ENCODE assay signal across 8 mouse cellular contexts in the genomic region with DNA sequence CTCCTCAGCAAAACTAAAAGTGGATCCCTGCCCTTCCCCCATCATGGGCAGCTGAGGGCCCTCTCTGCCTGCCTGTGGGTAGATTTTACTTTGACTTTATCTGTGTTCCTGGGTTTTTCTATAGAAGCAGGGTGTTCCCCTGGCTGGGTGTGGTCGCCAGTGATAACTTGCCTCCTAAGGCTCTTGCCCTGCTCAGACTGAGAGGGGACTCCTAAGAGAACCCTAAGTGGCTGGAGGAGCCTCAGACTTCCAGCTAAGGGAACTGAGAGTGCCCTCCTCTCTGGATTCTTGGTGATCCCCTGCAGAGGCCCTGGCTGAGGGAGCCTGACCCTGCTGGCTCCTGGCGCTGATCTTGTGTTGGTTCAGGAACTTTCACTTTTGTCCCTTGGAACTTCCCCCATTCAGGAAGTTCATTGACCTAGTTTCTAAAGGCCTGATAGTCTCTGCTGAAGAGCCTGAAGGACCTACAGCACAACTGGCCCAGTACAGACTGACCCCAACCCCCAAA. TPM values are rescaled to one million over a fixed set of nuclear protein-coding genes. Genes with fewer than 3 reads are reported as not detected.
DNase-seq lines count a peak whose midpoint lies in the region; TF ChIP-seq lines count a peak whose summit lies in the region.

No protein-coding gene starts in this region.

- no peak for TF ChIP-seq CTCF in left cerebral cortex, adult 2 months (IDR thresholded peaks at IDR 0.05)

- intact Hi-C loops in left cerebral cortex, adult 2 months (cut with DNase I), result no loop called here
- intact Hi-C loops in gastrocnemius, postnatal 36 days (cut with DNase I), result no loop called here

- H3K27me3 ChIP-seq in myocyte (ENCODE audit: control insufficient read depth, insufficient read depth, insufficient read length), result no peaks in the 10 kb centered on the region

- no peak overlapping the region for H3ac ChIP-seq in myocyte (ENCODE audit: control insufficient read depth, insufficient read length)

- peaks cover 84% of the 10 kb centered on the region for H3K79me2 ChIP-seq in myocyte (ENCODE audit: control insufficient read depth, insufficient read depth)

- TF ChIP-seq POLR2A in myocyte (IDR thresholded peaks at IDR 0.05; ENCODE audit: insufficient read length, low read depth), result no peak

- peak overlapping the region; percentile 60 for H3K4me2 ChIP-seq in myocyte (ENCODE audit: low read depth)

- H3K4me3 ChIP-seq in myocyte, result no peak overlapping the region
- H3K4me3 ChIP-seq in left cerebral cortex, adult 2 months, result no peak overlapping the region

- peaks cover 6% of the 10 kb centered on the region for H3K36me3 ChIP-seq in myocyte (ENCODE audit: control insufficient read depth, insufficient read depth)

- DNase-seq in adrenal gland, postnatal 14 days, result peak; percentile 58
- DNase-seq in adrenal gland, postnatal 25 days, result no peak
- DNase-seq in c-Kit-positive CD71-positive TER-119-positive erythroid progenitor cells, embryonic 14.5 days (ENCODE audit: low spot score), result peak; percentile 80
- DNase-seq in kidney, postnatal 25 days, result peak; percentile 54 to 73
- DNase-seq in left cerebral cortex, adult 9 months (ENCODE audit: low spot score in 2 of 2), result no peak
- no peak for DNase-seq in left cerebral cortex, adult 2 months (ENCODE audit: extremely low spot score in 1 of 2, low spot score in 2 of 2)
- DNase-seq in gastrocnemius, postnatal 36 days, result no peak

- H3K27ac ChIP-seq in left cerebral cortex, adult 2 months, result no peak overlapping the region

TF ChIP-seq in myocyte, 11 proteins besides CTCF, POLR2A, EP300 and RAD21:
- TF ChIP-seq MAX (IDR thresholded peaks at IDR 0.05; ENCODE audit: low read depth), result no peak
- TF ChIP-seq CEBPB (IDR thresholded peaks at IDR 0.05; ENCODE audit: insufficient read depth, poor library complexity, severe bottlenecking), result no peak
- TF ChIP-seq MYOD1 (IDR thresholded peaks at IDR 0.05; ENCODE audit: control insufficient read depth in 1 of 3, insufficient read length in 2 of 3, low read depth in 2 of 3), result no peak
- no peak for TF ChIP-seq REST (IDR thresholded peaks at IDR 0.05; ENCODE audit: insufficient read depth, insufficient read length)
- no peak for TF ChIP-seq MYOG (IDR thresholded peaks at IDR 0.05; ENCODE audit: control insufficient read depth in 1 of 3, insufficient read depth in 1 of 3, insufficient read length in 2 of 3, low read depth in 2 of 3)
- no peak for TF ChIP-seq SRF (IDR thresholded peaks at IDR 0.05; ENCODE audit: control insufficient read depth, insufficient read length, low read depth)
- no peak for TF ChIP-seq POLR2AphosphoS2 (IDR thresholded peaks at IDR 0.05; ENCODE audit: insufficient read length, low read depth)
- TF ChIP-seq USF1 (IDR thresholded peaks at IDR 0.05; ENCODE audit: low read depth), result no peak
- no peak for TF ChIP-seq TCF12 (IDR thresholded peaks at IDR 0.05; ENCODE audit: insufficient read depth, poor library complexity, severe bottlenecking)
- no peak for TF ChIP-seq TCF3 (IDR thresholded peaks at IDR 0.05; ENCODE audit: insufficient read length, low read depth)
- no peak for TF ChIP-seq E2F4 (IDR thresholded peaks at IDR 0.05; ENCODE audit: insufficient read depth)

RNA-seq across cellular contexts. Expression of gene Glipr2, which starts 7.2 kb away (rescaled TPM):
- 7.4 and 9.1 TPM in 2 replicates for total RNA-seq in adrenal gland, postnatal 14 days (2021)
- 2.4 and 3.1 TPM in 2 replicates for total RNA-seq in adrenal gland, postnatal 25 days (2021)
- 113 TPM for polyA plus RNA-seq in myocyte (2012; fragmentation: generic; extraction: Trizol)
- total RNA-seq in left cerebral cortex, adult 2 months (2021), result 1 to 10 TPM; 3.4 to 3.7 TPM
- total RNA-seq in gastrocnemius, postnatal 36 days (2021), result 1 to 10 TPM; 2.4 to 3.0 TPM

RNA-seq across cellular contexts. Expression of gene Ccin, which starts 18.9 kb away (rescaled TPM):
- not detected in 2 replicates for total RNA-seq in adrenal gland, postnatal 14 days (2021)
- total RNA-seq in adrenal gland, postnatal 25 days (2021), result not detected in 2 replicates
- 0.22 TPM for polyA plus RNA-seq in myocyte (2012; fragmentation: generic; extraction: Trizol)
- total RNA-seq in left cerebral cortex, adult 2 months (2021), result not detected
- total RNA-seq in gastrocnemius, postnatal 36 days (2021), result not detected

RNA-seq across cellular contexts. Expression of gene Clta, which starts 39.9 kb away (rescaled TPM):
- 166 and 172 TPM in 2 replicates for total RNA-seq in adrenal gland, postnatal 14 days (2021)
- total RNA-seq in adrenal gland, postnatal 25 days (2021), result 169 and 173 TPM in 2 replicates
- 273 TPM for polyA plus RNA-seq in myocyte (2012; fragmentation: generic; extraction: Trizol)
- 100 to 1,000 TPM; 269 to 274 TPM for total RNA-seq in left cerebral cortex, adult 2 months (2021)
- 10 to 100 TPM; 46.3 to 49.3 TPM for total RNA-seq in gastrocnemius, postnatal 36 days (2021)

Comparison
In these comparisons a context has a peak if more than half of its experiments do, and no peak if none do; other contexts are left out.
1. DNase-seq: peak in adrenal gland, postnatal 14 days (single experiment), c-Kit-positive CD71-positive TER-119-positive erythroid progenitor cells, embryonic 14.5 days (single experiment) and kidney, postnatal 25 days (2 of 2); none in adrenal gland, postnatal 25 days (single experiment), left cerebral cortex, adult 9 months (0 of 2), left cerebral cortex, adult 2 months (0 of 2) and gastrocnemius, postnatal 36 days (0 of 2).